Mouse (Mus musculus) hematopoietic stem cell, adult 5-6 weeks (primary cell): ENCODE data around the gene Ssr4. TPM values are rescaled to one million over a fixed set of nuclear protein-coding genes. Genes with fewer than 3 reads are reported as not detected.
"Not testable (repeated sequence)": the region's sequence is repeated elsewhere in the genome, so short reads cannot be mapped to it uniquely, and the experiment has no call there.

Experiments
- ATAC-seq, 2 experiments: fragments of 125-278 bp in 1 of 2; replicated peaks in 1 of 2; 2 replicates each; pipeline ENCODE4 v1.8.0; 2016 to 2017; ENCODE audit warnings: inconsistent platforms in 2 of 2, mild to moderate bottlenecking in 2 of 2, moderate number of reproducible peaks in 2 of 2, low read depth in 1 of 2, moderate TSS enrichment in 1 of 2; ENCODE audit not compliant: low FRiP score in 2 of 2, poor library complexity in 2 of 2, severe bottlenecking in 2 of 2, insufficient read depth in 1 of 2, low TSS enrichment in 1 of 2
- total RNA-seq: library from RNA; stranded (forward); fragments of 172-1452, 232-1000 nt; gene quantifications from 2 replicates; pipeline ENCODE4 v1.2.3, GENCODE M21; 2017

The Ssr4 gene
- 106 and 153 TPM in 2 replicates for total RNA-seq

DNA sequence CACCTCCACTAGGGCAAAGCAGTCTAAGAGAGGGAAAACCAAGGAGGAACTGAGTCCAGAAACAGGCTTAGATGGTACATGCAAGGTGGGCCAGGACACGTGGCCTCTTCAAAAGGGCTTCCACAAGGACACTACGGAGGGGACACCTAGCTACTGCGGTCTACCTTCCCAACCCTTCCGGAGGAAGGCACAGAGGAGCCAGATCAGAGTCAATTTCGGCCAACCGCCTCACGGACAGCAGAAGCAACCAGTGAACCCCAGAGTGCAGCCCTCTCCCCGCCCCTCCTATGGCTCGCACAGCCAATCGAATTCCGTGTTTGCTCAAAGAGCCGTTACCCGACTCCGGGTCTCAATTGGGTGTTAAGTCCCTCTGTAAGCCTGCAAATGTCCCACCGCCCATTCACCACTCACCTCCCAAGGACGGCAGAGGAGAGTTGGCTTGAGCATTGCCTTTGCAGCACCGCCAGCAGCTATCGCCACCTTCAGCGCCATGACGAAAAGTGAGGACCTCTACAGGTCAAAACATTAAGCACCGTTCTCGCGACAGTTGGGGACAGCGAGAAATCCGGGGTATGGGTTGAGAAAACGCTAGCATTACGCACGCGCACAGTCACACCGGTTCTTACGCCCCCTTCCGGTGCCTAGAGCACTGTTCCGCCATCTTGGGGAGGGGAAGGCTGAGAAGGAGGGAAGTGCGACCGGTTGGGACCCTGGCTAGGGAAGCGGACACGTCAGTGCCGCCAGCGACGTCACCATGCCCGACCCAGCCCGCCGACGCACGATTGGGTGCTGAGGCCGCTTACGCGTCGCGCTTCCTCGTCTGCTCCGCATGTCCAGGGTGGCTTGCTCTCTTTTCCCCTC lies at the start of gene Ssr4, which contains the start of gene Idh3g:
Ssr4 (plus strand) TSS at position 665 of the 861 bp plus-strand sequence.
Idh3g (minus strand) TSS at position 534 of the 861 bp plus-strand sequence.
- peak; percentile 95 to 96 for ATAC-seq

DNA sequence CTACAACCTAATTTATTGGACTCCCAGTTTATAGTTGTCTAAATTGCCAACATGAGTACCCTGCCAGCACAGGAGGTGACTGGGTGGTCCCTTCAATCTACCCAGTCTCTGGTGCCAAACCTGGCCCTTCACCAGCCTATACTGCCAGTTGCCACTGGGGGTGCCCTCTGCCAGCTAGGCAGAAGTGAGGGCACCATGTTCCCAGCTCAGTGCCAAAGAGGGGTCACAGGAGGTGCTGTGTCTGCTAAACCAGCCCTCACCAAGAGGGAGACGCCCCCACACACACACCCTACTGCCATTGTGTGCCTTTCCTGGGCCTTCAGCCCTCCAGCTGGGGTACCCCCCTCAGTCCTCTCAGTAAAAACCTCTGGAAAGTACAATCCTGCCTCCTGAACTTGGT lies 48.7 kb upstream of the Ssr4 start:
- ATAC-seq = peak in 1 of 2 experiments; percentile 51; a peak in 2 of 4 replicates

DNA sequence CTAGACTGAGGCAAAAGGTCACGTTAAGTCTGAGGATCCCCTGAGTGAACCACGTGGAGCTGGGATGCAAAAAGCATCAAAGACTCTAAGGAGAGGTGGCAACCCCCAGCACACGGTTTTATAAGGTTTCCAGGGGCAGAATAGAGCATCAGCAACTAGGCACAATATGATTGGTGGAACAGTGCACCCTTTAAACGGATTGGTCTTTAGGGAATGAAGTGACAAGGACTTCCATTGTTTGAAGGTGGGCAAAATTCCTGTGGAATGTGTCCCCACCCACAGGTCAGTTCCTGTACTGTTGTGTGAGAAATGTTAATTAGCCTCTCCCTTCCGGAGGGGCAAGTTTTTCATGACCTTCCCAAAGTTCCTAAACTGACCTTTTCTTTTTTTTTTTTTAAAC lies 47.7 kb upstream of the Ssr4 start:
- no peak for ATAC-seq

DNA sequence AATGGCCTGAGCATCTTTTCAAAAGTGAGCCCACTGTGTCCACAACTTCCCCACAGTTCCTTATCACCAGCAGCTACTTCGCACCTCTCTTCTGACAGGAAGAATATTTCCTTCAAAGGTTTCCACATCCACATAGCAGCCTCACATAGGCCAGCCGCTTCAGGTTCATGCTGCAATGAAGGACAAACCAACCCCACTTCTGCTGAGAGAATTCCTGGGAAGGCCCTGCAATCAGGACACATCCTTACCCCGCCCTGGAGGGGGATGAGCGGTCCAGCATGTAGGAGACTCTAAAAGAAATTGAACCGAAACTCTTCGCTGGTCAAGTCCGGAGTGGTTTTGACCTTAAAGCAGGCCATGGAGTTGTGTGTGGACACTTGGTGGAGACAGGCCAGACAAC lies 47.0 kb upstream of the Ssr4 start:
- ATAC-seq = not testable (repeated sequence)

DNA sequence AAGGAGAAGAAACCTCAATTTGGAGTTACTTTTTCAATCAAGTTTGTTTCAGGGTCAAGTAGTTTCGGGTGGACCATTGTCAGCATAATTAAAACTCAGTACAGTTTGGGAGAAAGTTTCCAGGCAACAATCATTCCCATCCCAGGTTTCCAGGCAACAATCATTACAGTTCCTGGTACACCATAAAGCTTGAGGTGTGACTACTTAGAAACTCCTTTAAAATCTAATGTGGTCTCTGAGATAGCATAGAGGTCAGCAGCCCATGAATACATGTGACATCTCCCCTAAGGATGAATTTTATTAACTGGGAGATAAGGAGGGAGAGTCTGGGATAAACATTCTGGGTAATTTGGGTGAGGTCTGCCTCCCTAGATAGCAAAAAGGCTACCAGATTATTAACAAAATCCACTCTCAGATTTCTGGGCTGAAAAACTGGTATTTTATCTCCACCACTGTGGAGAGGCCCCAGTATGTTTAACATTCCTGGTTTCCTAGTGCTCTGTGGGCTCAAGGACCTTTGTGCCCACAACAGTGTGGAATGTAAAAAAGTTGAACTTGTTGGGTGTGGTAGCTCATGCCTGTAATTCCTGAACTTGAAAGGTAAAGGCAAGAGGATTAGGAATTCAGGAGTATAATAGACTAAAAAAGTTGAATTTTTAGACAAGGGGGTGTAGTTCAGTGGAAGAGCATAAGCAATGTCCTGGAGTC lies 41.9 kb upstream of the Ssr4 start:
- ATAC-seq = no peak

DNA sequence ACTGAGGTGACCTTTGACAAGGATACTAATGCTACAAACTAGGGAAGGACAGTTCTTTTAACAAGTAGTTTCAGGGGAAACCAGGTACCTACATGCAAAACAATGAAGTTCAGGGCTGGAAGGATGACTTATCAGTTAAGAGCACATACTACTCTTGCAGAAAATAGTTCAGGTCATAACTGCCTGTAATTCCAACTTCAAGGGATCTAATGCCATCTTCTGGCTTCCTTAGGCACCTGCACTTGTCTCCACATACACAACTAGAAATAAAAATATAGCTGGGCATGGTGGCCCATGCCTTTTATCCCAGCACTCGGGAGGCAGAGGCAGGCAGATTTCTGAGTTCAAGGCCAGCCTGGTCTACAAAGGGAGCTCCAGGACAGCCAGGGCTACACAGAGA lies 37.9 kb upstream of the Ssr4 start:
- ATAC-seq = no peak

DNA sequence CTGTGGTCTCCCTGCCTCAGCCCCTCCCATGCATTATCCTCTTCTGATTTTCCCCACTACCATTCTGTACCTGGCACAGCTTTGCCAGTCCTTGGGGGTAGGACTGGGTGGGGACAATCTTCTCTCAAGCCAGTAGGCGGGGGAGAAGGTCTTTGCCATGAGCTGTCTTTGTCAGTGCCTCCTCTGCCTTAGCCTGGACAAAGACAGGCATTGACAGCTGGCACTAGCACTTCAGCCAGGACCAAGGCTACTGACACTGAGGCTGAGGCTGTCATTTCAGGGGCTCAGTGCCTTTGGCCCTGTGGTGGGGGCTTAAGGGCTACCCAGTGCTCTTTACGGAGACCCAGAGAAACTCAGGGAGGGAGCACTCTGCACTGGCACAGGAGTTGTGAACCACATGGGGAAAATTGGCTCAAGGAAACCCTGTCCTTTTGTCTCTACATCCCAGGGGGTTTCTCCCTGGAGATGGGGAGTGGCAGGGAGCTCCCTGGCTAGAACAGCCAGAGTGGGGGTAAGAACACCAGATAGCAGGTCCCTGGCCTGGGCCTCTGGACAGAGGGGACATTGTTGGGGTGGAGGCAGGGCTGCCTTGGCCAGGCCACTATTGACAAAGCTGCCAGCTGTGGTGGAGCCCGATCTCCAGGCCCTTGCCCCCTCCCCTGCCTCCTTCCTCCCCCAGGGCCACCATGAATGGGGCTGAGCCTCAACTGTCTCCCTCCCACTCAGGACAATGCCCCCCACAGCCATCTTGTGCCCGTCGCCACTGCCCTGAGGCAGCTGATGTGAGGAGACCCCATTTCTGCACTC lies 30.3 kb upstream of the Ssr4 start, which contains the start of gene Plxnb3:
Plxnb3 (plus strand) TSS at position 757 of the 807 bp plus-strand sequence.
- ATAC-seq = no peak

DNA sequence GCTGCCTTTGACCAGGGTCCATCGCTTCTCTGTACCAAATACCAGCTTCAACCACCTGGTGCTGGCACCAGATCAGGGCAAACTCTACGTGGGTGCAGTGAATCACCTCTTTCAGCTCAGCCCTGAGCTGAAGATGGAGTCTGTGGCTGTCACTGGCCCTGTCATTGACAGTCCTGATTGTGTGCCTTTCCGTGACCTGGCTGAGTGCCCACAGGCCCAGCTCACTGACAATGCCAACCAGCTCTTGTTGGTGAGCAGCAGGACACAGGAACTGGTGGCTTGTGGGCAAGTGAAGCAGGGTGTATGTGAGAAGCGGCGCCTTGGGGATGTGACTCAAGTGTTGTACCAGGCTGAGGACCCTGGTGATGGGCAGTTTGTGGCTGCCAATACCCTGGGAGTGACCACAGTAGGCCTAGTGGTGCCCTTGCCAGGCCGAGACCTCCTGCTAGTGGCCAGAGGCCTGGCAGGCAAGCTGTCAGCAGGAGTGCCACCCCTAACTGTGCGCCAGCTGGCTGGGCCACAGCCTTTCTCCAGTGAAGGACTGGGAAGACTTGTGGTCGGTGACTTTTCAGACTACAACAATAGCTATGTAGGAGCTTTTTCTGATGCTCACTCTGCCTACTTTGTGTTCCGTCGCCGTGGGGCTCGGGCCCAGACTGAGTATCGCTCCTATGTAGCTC lies 28.1 kb upstream of the Ssr4 start:
- ATAC-seq = no peak

DNA sequence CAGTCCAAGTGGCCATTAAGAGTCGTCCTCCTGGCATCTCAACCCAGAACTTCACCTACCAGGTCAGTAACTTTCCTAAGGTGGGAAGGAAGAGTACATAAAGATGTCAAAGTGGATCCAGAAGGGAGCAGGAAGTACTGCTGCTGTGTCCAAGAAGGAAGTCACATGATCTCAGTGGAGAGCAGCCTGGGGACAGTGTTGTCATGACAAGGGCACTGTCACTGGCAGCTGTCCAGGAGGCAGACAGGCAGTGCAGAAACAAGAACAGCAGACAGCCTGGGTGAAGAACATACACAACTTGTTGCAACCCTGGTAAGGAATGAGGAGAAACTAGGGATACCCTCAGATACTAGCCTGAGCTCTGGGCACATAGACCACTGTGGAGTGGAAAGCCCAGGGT lies 21.5 kb upstream of the Ssr4 start:
- peak in 1 of 2 experiments; percentile 54; a peak in 2 of 4 replicates for ATAC-seq

DNA sequence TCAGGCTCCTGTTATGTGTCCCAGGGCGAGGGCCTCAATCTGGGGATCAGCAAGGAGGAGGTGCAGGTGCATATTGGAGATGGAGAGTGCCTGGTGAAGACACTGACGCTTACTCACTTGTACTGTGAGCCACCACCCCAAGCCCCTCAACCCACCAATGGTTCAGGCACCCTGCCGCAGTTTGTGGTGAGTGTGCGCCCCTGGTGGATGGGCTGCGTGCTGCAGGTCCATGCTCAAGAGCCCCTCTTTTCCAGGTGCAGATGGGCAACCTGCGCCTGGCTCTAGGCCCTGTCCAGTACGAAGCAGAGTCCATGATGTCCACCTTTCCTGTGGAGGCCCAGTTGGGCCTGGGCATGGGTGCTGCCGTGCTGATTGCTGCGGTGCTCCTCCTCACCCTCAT lies 19.6 kb upstream of the Ssr4 start:
- ATAC-seq = 0 out of 4 replicates have a peak, but pooled peaks of 1 of the 2 experiments have one; percentile 12

DNA sequence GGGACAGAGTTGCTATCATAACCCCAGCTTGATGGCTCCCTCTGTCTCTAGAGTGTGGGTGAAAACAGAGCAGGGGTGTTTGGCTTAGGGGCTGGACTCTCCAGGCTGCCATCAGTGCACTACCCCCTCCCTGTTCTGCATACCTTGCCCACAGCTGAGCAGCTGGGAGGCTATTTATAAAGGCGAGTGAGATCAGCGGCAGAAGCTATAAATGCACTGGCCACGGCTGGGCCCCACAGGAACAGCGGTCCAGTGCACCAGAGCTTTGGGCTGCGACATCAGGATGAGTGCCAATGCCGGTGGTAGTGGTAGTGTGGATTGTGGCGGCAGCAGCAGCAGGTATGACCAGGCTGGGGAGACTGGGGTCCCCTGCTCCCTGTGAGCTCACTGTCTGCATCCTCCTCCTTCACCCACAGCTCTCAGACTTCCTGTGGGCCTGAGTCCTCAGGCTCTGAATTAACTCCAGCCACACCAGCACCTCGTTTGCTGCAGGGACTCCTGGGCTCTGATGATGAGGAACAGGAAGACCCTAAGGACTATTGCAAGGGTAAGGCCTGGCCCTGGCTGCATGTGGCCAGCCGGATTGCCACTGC lies 12.6 kb upstream of the Ssr4 start, which contains the start of gene Srpk3:
Srpk3 (plus strand) TSS at position 238 of the 593 bp plus-strand sequence.
- peak; percentile 12 to 36; a peak in 2 of 4 replicates for ATAC-seq

DNA sequence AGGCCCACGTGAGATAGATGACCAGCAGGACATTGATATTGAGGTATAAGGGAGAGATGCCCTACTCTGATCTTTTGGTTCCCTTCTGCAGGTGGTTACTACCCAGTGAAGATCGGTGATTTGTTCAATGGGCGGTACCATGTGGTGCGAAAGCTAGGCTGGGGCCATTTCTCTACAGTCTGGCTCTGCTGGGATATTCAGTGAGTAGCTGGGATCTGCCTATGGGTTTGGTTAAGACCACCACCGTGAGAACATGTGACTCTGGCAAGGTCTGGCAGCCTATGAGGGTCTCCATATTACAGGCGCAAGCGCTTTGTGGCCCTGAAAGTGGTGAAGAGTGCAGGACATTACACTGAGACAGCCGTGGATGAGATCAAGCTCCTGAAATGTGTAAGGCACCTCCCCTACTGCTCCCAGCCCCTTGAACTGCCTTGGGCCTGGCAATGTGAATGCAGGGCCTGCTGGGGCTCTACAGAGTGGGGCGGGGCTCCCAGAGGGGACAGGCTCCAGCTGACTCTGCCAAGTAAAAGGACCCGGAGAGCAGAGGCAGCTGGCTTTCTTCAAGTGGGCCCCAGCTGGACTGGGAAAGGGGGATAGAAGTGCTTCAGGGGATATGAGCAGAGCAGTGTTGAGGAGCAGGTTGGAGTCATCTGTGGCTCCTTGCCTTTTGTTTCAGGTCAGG lies 11.9 kb upstream of the Ssr4 start:
- ATAC-seq = no peak

DNA sequence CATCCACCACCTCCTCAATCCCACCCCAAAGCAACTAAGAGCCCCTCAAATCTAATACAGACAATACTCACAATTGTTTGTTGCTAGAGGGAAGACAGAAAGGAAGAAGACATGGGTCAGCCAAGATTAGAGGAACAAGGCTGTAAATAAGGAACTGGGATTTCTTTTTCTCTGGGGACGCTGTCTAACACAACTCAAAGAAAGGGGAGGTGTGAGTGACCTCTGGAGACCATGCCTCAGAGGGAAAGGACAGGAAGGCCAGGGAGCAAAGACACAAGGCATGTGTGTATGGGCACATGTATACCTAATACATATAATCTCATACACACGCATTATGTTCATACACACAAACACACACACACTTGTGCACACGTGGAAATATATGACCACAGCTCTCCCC lies 4.6 kb upstream of the Ssr4 start:
- no peak for ATAC-seq

DNA sequence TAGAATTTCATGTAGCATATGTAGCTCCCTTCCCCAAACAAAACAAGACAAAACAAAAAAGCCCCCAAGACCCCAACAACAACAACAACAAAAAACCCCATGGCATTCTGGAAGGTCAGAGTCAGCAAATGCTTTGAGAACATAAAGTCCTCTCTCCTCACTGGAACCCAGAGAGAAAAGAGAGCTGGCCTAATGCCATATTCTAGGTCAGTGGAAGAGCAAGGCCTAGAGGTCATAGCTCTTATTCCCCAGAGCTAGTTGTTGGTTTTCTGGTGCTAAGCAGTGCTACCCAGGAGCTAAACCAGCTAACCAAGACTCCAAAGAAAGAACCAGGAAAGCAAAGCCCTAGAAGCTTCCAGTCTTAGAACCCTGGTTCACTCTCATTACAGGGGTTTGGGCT lies 1.2 kb upstream of the Ssr4 start:
- no peak for ATAC-seq

DNA sequence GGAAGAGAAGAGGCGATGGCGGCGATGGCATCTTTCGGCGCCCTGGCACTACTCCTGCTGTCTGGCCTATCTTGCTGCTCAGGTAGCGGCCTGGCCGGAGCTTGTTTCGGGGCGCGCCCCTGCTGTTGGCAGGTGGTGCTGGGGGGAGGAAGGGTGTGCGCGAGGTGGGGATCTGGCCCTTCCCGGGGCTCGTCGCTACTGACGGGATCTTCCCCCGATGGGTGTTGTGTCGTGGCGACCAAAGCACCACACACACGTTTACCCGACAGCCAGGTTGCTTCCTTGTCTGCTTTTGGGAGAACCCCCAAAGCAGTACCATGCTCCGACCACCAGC lies 364 bp downstream of the Ssr4 start:
- ATAC-seq = no peak

DNA sequence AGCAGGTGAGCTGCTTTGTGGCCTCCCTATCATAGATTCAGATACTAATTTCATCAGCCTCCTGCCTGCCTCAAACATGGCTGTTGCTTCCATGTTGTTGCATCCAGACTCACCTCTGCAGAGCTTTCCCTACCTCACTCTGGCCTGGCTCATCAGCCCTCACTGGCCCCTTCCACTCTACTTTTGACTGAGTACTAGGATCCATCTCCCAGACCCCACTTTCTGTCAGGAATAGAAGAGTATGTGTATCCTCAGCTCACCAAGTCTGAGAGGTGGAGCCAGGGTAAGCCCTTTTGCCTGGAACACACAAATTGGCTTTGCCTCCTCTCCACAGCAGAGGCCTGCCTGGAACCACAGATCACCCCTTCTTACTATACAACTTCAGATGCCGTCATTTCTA lies 1.7 kb downstream of the Ssr4 start:
- ATAC-seq = no peak
